Mouse (Mus musculus) stomach, postnatal 0 days (tissue): Measurements from ENCODE around the gene Dcp1b. TPM values are rescaled to one million over a fixed set of nuclear protein-coding genes. Genes with fewer than 3 reads are reported as not detected.

ENCODE experiments used
- ATAC-seq: fragments of 200-750 bp; cut with Nextera tagmentation; 2 replicates; pipeline ENCODE4 v1.8.0; 2017; ENCODE audit not compliant: low FRiP score, low TSS enrichment
- DNase-seq: peaks from one replicate; pipeline ENCODE4 v3.0.0-alpha.2; 2016; ENCODE audit warnings: low spot score
- H3K27ac ChIP-seq: fragments of 300-500 bp; sonication (generic); replicated peaks from 2 replicates; pipeline ENCODE4 v1.5.1; 2014; ENCODE audit warnings: mild to moderate bottlenecking, control low read depth
- H3K27me3 ChIP-seq: fragments of 300-500 bp; sonication (generic); 2 replicates; pipeline ENCODE4 v1.6.1; 2014; ENCODE audit warnings: low read length; ENCODE audit not compliant: control insufficient read depth, insufficient read depth
- H3K36me3 ChIP-seq: fragments of 300-500 bp; sonication (generic); 2 replicates; pipeline ENCODE4 v1.6.1; 2014; ENCODE audit warnings: low read length, mixed read lengths; ENCODE audit not compliant: control insufficient read depth, insufficient read depth
- H3K4me1 ChIP-seq: fragments of 300-500 bp; sonication (generic); replicated peaks from 2 replicates; pipeline ENCODE4 v1.6.1; 2014; ENCODE audit warnings: antibody characterized with exemption; ENCODE audit not compliant: control insufficient read depth, insufficient read depth
- H3K4me2 ChIP-seq: fragments of 300-500 bp; sonication (generic); replicated peaks from 2 replicates; pipeline ENCODE4 v1.6.1; 2014; ENCODE audit warnings: low read depth, mild to moderate bottlenecking, control low read depth, moderate library complexity
- H3K4me3 ChIP-seq: fragments of 300-500 bp; sonication (generic); 2 replicates; pipeline ENCODE4 v1.5.1; 2014; ENCODE audit warnings: low read depth, low read length, control low read depth
- H3K9ac ChIP-seq: fragments of 300-500 bp; sonication (generic); 2 replicates; pipeline ENCODE4 v1.6.1; 2014; ENCODE audit warnings: mild to moderate bottlenecking, low read length, control low read depth, mixed read lengths
- H3K9me3 ChIP-seq: fragments of 300-500 bp; sonication (generic); 2 replicates; pipeline ENCODE4 v1.6.1; 2016; ENCODE audit warnings: low read length; ENCODE audit not compliant: control insufficient read depth
- CTCF ChIP-seq: IDR thresholded peaks from 2 replicates; pipeline ENCODE4 v1.5.1; 2016; ENCODE audit warnings: antibody characterized with exemption, low read depth, mild to moderate bottlenecking, moderate library complexity
- EP300 ChIP-seq: optimal IDR thresholded peaks from 2 replicates; pipeline ENCODE3; 2016; ENCODE audit warnings: antibody characterized with exemption
- WGBS: fragments of 180-500 bp; shearing (Covaris S2); extraction: QIAGEN DNeasy Blood & Tissue Kit; methylation state at CpG from one replicate; pipeline ENCODE4 v1.1.7; 2014; 5-methylcytosine and 5-hydroxymethylcytosine counted together
- polyA plus RNA-seq: library from polyadenylated mRNA; unstranded; fragments of >200 nt; fragmentation: Nextera tagmentation; extraction: Ambion mirVana; gene quantifications from 2 replicates; pipeline ENCODE4 v1.2.1, GENCODE M21; 2015

The Dcp1b gene
- polyA plus RNA-seq, 1 experiment from 2014 or later, result 4.8 TPM

GRCm38 (mm10) chr6:119237427-119237989 lies 62.5 kb downstream of the Dcp1b start:
- Histone ChIP-seq H3K36me3 (no peaks in the 10 kb centered on the region), H3K27me3 (no peaks in the 10 kb centered on the region), H3K4me1 (no peaks in the 10 kb centered on the region), H3K9ac (no peak overlapping the region), H3K9me3 (no peaks in the 10 kb centered on the region), H3K4me2 (no peak overlapping the region), H3K4me3 (no peak overlapping the region), H3K27ac (no peak overlapping the region)
- no peak for TF ChIP-seq EP300
- peak; percentile 3; the same call in 1 of the 2 replicates for TF ChIP-seq CTCF
- WGBS, result 48% methylated on average over 8 of the region's 8 CpGs
- ATAC-seq, result peak; percentile 41; the same call in 1 of the 2 replicates
- DNase-seq, result peak; percentile 36

- Histone ChIP-seq H3K9me3 (no peaks in the 10 kb centered on the region), H3K4me1 (no peaks in the 10 kb centered on the region), H3K27ac (no peak overlapping the region), H3K4me2 (no peak overlapping the region), H3K9ac (no peak overlapping the region), H3K4me3 (no peak overlapping the region), H3K36me3 (no peaks in the 10 kb centered on the region), H3K27me3 (no peaks in the 10 kb centered on the region)
- no peak for DNase-seq
- TF ChIP-seq CTCF, result no peak
- no peak for TF ChIP-seq EP300
- 83% methylated on average over 5 of the region's 5 CpGs for WGBS
- ATAC-seq, result no peak
These were observed 64.4 kb downstream of the Dcp1b start for GRCm38 (mm10) chr6:119239341-119240005.

GRCm38 (mm10) chr6:119240256-119240655 lies 65.2 kb downstream of the Dcp1b start:
- H3K9ac ChIP-seq, result no peak overlapping the region
- 65% methylated on average over 7 of the region's 7 CpGs for WGBS

GRCm38 (mm10) chr6:119240871-119241705 lies 66.0 kb downstream of the Dcp1b start:
- Histone ChIP-seq H3K27me3 (no peaks in the 10 kb centered on the region), H3K27ac (no peak overlapping the region), H3K4me2 (no peak overlapping the region), H3K9ac (no peak overlapping the region), H3K4me1 (no peaks in the 10 kb centered on the region), H3K4me3 (no peak overlapping the region), H3K36me3 (no peaks in the 10 kb centered on the region), H3K9me3 (no peaks in the 10 kb centered on the region)
- no peak for TF ChIP-seq CTCF
- TF ChIP-seq EP300, result no peak
- 45% methylated on average over 19 of the region's 21 CpGs for WGBS
- ATAC-seq (0 out of 2 replicates have a peak, but pooled peaks have one; percentile 34), DNase-seq (no peak)

More at GRCm38 (mm10) chr6:119240256-119240655, 65.2 kb downstream of the Dcp1b start:
- H3K27me3 ChIP-seq, result no peaks in the 10 kb centered on the region
- DNase-seq (no peak), ATAC-seq (no peak)
- no peak overlapping the region for H3K4me2 ChIP-seq
- TF ChIP-seq CTCF (no peak), EP300 (no peak)
- H3K36me3 ChIP-seq, result no peaks in the 10 kb centered on the region
- H3K4me3 ChIP-seq, result no peak overlapping the region
- no peaks in the 10 kb centered on the region for H3K4me1 ChIP-seq
- H3K27ac ChIP-seq, result no peak overlapping the region
- no peaks in the 10 kb centered on the region for H3K9me3 ChIP-seq

- H3K36me3 ChIP-seq, result no peaks in the 10 kb centered on the region
- TF ChIP-seq EP300 (no peak), CTCF (peak; percentile 24; the same call in 1 of the 2 replicates)
- H3K27me3 ChIP-seq, result no peaks in the 10 kb centered on the region
- H3K27ac ChIP-seq, result no peak overlapping the region
- DNase-seq, result no peak
- no peak overlapping the region for H3K4me2 ChIP-seq
- 37% methylated on average over 2 of the region's 2 CpGs for WGBS
- H3K9me3 ChIP-seq, result no peaks in the 10 kb centered on the region
- no peak overlapping the region for H3K9ac ChIP-seq
- ATAC-seq, result no peak
- no peak overlapping the region for H3K4me3 ChIP-seq
- H3K4me1 ChIP-seq, result no peaks in the 10 kb centered on the region
These were observed 71.0 kb downstream of the Dcp1b start for GRCm38 (mm10) chr6:119246082-119246481.

- DNase-seq (no peak), ATAC-seq (no peak)
- no peaks in the 10 kb centered on the region for H3K9me3 ChIP-seq
- 72% methylated on average over 3 of the region's 3 CpGs for WGBS
- H3K9ac ChIP-seq, result no peak overlapping the region
- no peaks in the 10 kb centered on the region for H3K27me3 ChIP-seq
- H3K36me3 ChIP-seq, result no peaks in the 10 kb centered on the region
- H3K27ac ChIP-seq, result no peak overlapping the region
- H3K4me3 ChIP-seq, result no peak overlapping the region
- no peak overlapping the region for H3K4me2 ChIP-seq
- no peaks in the 10 kb centered on the region for H3K4me1 ChIP-seq
- no peak for TF ChIP-seq EP300
- no peak for TF ChIP-seq CTCF
These were observed 73.5 kb downstream of the Dcp1b start for GRCm38 (mm10) chr6:119248578-119248977.
